Mouse (Mus musculus): ENCODE results near the gene Gdf5. TPM values are rescaled to one million over a fixed set of nuclear protein-coding genes. Genes with fewer than 3 reads are reported as not detected.

Gene Gdf5
- total RNA-seq, 1 experiment, result 0.09 TPM

DNA sequence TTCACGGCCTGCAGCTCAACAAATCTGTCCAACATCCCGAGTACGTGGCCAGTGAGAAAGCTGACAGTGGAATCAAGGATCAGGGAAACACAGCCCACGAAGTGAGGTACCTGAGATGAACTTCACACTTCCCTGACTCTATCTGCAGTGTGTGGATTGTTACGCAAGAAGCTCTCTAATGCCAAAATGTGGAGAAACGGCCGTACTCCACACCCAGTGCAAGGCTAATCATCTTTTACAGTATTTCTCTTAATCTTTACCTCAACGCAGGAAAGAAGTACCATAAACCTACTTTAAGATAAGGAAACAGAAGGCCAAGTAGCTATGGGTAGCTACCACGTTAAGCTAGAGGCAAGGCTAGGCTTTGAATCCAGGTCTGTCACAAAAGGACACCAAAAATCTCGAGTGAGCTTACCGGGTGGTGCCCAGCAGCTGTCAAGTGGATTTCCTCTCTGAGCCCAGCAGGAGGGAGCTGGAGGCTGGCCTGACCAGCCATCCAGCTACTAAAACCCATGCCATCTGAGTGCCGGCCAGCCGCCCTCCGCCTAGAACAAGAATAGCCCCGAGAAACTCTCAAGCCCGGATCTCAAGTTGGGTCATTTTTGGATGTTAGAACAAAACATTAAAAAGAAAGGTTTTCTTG, 42.1 kb downstream of the Gdf5 start:
- Histone ChIP-seq H3K4me1 (ENCODE audit: control insufficient read depth in 2 of 2, insufficient read depth in 2 of 2, low read length in 2 of 2, poor library complexity in 1 of 2) (no peaks in the 10 kb centered on the region), H3K9me3 (ENCODE audit: control insufficient read depth, insufficient read depth, low read depth, low read length) (no peaks in the 10 kb centered on the region), H3K9ac (ENCODE audit: insufficient read depth, low read depth, low read length, poor library complexity, severe bottlenecking) (no peak overlapping the region), H3K4me3 (ENCODE audit: insufficient read depth in 1 of 2, low read depth in 1 of 2, low read length in 2 of 2, poor library complexity in 1 of 2, severe bottlenecking in 1 of 2) (no peak overlapping the region), H3K27ac (ENCODE audit: insufficient read depth, low read depth, low read length, poor library complexity, severe bottlenecking) (no peak overlapping the region), H3K36me3 (ENCODE audit: control insufficient read depth, insufficient read depth, low read length, poor library complexity, severe bottlenecking) (peaks cover 2% of the 10 kb centered on the region; the same call in 1 of the 2 replicates)
- TF ChIP-seq HCFC1 (IDR thresholded peaks at IDR 0.05; ENCODE audit: borderline replicate concordance, insufficient read depth, low read length) (no peak), MAFK (IDR thresholded peaks at IDR 0.05; ENCODE audit: insufficient read depth, low read depth, low read length) (no peak), ZNF384 (IDR thresholded peaks at IDR 0.05; ENCODE audit: low read depth, low read length) (no peak), CHD2 (IDR thresholded peaks at IDR 0.05; ENCODE audit: low read depth, low read length) (no peak), ZC3H11A (IDR thresholded peaks at IDR 0.05; ENCODE audit: borderline replicate concordance, low read depth, low read length) (no peak)
- no peak for DNase-seq (ENCODE audit: low read depth, low spot score)
- in situ Hi-C loops (cut with MboI; ENCODE audit: low sequenced_read_pairs in 2 of 2, unreplicated experiment in 2 of 2), result no loop called here

DNA sequence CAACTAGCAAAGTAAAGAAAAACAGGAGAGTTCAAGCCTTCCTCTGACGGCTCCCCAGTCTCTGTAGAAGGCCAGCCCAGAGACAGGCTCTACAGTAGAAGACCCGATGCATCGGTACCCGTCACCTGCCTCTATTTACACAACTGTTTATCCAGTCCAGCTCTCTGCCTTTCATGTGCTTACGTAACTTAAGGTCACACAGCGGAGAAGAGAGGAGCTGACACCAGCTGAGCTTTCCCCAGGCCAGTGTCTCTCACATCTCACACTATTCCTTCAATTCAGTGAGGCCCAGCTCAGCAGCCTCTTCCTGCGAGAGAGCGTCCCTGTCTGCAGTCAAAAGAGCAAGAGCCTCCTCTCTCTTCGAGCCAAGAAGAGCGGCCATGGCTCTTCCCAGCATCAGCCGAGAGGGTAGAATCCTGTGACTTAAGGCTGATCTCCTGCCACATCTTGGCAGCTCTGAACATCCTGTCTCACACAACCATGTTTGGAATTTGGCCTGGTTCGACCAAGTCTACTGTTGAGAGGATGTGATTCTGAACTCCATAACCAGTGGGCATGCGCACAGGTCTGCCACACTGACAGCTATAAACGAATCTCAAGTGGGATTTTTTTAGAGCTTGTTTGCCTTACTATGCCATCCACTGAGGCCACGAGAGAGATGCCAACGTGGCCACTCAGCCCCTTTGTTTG, 50.0 kb downstream of the Gdf5 start:
- Histone ChIP-seq H3K9ac (ENCODE audit: insufficient read depth, low read depth, low read length, poor library complexity, severe bottlenecking) (no peak overlapping the region), H3K36me3 (ENCODE audit: control insufficient read depth, insufficient read depth, low read length, poor library complexity, severe bottlenecking) (peaks cover 2% of the 10 kb centered on the region; the same call in 1 of the 2 replicates), H3K27ac (ENCODE audit: insufficient read depth, low read depth, low read length, poor library complexity, severe bottlenecking) (no peak overlapping the region), H3K4me1 (ENCODE audit: control insufficient read depth in 2 of 2, insufficient read depth in 2 of 2, low read length in 2 of 2, poor library complexity in 1 of 2) (no peaks in the 10 kb centered on the region), H3K9me3 (ENCODE audit: control insufficient read depth, insufficient read depth, low read depth, low read length) (no peaks in the 10 kb centered on the region), H3K4me3 (ENCODE audit: insufficient read depth in 1 of 2, low read depth in 1 of 2, low read length in 2 of 2, poor library complexity in 1 of 2, severe bottlenecking in 1 of 2) (no peak overlapping the region)
- in situ Hi-C loops (cut with MboI; ENCODE audit: low sequenced_read_pairs in 2 of 2, unreplicated experiment in 2 of 2), result no loop called here
- TF ChIP-seq CHD2 (IDR thresholded peaks at IDR 0.05; ENCODE audit: low read depth, low read length) (no peak), HCFC1 (IDR thresholded peaks at IDR 0.05; ENCODE audit: borderline replicate concordance, insufficient read depth, low read length) (no peak), ZC3H11A (IDR thresholded peaks at IDR 0.05; ENCODE audit: borderline replicate concordance, low read depth, low read length) (no peak), ZNF384 (IDR thresholded peaks at IDR 0.05; ENCODE audit: low read depth, low read length) (no peak), MAFK (IDR thresholded peaks at IDR 0.05; ENCODE audit: insufficient read depth, low read depth, low read length) (no peak)
- no peak for DNase-seq (ENCODE audit: low read depth, low spot score)

DNA sequence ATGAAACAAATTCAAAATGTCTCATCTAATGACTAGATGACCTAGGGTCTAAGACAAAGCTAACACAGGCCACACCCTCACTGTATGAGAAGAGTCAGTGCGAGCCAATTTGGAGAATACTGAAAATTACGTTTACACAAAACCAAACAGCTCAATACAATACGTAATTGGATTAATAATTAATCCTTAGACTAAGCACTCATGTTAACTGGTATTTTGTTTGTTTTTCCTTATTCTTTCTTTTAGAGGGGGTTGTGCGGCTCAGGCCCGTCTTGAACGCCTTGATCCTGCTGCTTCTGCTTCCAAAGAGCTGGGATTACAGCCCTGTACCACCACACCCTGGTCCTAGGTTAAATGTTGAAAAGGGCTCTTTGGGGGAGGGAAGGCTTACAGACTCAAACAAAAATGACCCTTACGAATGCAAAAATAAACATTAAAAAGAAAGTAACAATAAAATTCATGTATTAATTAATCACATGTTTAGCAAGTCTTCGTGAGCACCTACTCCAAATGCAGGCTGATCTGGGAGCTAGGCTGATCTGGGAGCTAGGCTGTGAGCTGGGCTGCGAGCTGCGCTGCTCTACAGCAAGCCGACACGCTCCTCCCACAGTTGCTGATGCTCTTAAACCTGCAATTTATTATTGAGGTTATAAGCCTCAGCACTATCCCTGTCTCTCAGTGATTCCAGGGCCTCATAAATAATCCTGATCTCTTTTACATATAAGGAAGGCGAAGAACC, 50.7 kb downstream of the Gdf5 start:
- in situ Hi-C loops (cut with MboI; ENCODE audit: low sequenced_read_pairs in 2 of 2, unreplicated experiment in 2 of 2), result no loop called here
- Histone ChIP-seq H3K9me3 (ENCODE audit: control insufficient read depth, insufficient read depth, low read depth, low read length) (no peaks in the 10 kb centered on the region), H3K4me3 (ENCODE audit: insufficient read depth in 1 of 2, low read depth in 1 of 2, low read length in 2 of 2, poor library complexity in 1 of 2, severe bottlenecking in 1 of 2) (no peak overlapping the region), H3K4me1 (ENCODE audit: control insufficient read depth in 2 of 2, insufficient read depth in 2 of 2, low read length in 2 of 2, poor library complexity in 1 of 2) (no peaks in the 10 kb centered on the region), H3K27ac (ENCODE audit: insufficient read depth, low read depth, low read length, poor library complexity, severe bottlenecking) (no peak overlapping the region), H3K36me3 (ENCODE audit: control insufficient read depth, insufficient read depth, low read length, poor library complexity, severe bottlenecking) (peaks cover 2% of the 10 kb centered on the region; the same call in 1 of the 2 replicates), H3K9ac (ENCODE audit: insufficient read depth, low read depth, low read length, poor library complexity, severe bottlenecking) (no peak overlapping the region)
- no peak for DNase-seq (ENCODE audit: low read depth, low spot score)
- TF ChIP-seq MAFK (IDR thresholded peaks at IDR 0.05; ENCODE audit: insufficient read depth, low read depth, low read length), result no peak
- TF ChIP-seq ZNF384 (IDR thresholded peaks at IDR 0.05; ENCODE audit: low read depth, low read length), result no peak
- TF ChIP-seq HCFC1 (IDR thresholded peaks at IDR 0.05; ENCODE audit: borderline replicate concordance, insufficient read depth, low read length), result no peak
- TF ChIP-seq CHD2 (IDR thresholded peaks at IDR 0.05; ENCODE audit: low read depth, low read length), result no peak
- TF ChIP-seq ZC3H11A (IDR thresholded peaks at IDR 0.05; ENCODE audit: borderline replicate concordance, low read depth, low read length), result no peak

Other genes starting within 250 kb of the Gdf5 start
- gene Edem2, start 215.9 kb downstream of the Gdf5 start, total RNA-seq (2012; rRNA removed), result 38.4 and 59.5 TPM in 2 replicates
- gene Gm17581, start 209.5 kb downstream of the Gdf5 start, total RNA-seq (2012; rRNA removed), result not detected in 2 replicates
- gene Procr, start 194.2 kb downstream of the Gdf5 start, total RNA-seq (2012; rRNA removed), result 6.3 and 8.0 TPM in 2 replicates
- 0.76 and 1.3 TPM in 2 replicates for gene Mmp24, start 170.0 kb downstream of the Gdf5 start, total RNA-seq (2012; rRNA removed)
- gene BC029722, start 125.9 kb downstream of the Gdf5 start, total RNA-seq (2012; rRNA removed), result 4.1 and 7.0 TPM in 2 replicates
- 199 and 204 TPM in 2 replicates for gene Eif6, start 118.4 kb downstream of the Gdf5 start, total RNA-seq (2012; rRNA removed)
- 0.13 and 0.21 TPM in 2 replicates for gene Fam83c, start 110.5 kb downstream of the Gdf5 start, total RNA-seq (2012; rRNA removed)
- gene Uqcc1, start 15.1 kb downstream of the Gdf5 start, total RNA-seq (2012; rRNA removed), result 61.7 and 81.6 TPM in 2 replicates
- gene Gm15557, start 4.6 kb downstream of the Gdf5 start, total RNA-seq (2012; rRNA removed), result not detected in 2 replicates
- gene Cep250, start 11.1 kb upstream of the Gdf5 start, total RNA-seq (2012; rRNA removed), result 22.2 and 24.2 TPM in 2 replicates
- 0.98 and 1.5 TPM in 2 replicates for gene 6430550D23Rik, start 62.6 kb upstream of the Gdf5 start, total RNA-seq (2012; rRNA removed)
- 134 and 213 TPM in 2 replicates for gene Ergic3, start 62.7 kb upstream of the Gdf5 start, total RNA-seq (2012; rRNA removed)
- 0.22 and 0.26 TPM in 2 replicates for gene Fer1l4, start 107.6 kb upstream of the Gdf5 start, total RNA-seq (2012; rRNA removed)
- 1.9 and 2.6 TPM in 2 replicates for gene Spag4, start 119.8 kb upstream of the Gdf5 start, total RNA-seq (2012; rRNA removed)
- gene Cpne1, start 166.6 kb upstream of the Gdf5 start, total RNA-seq (2012; rRNA removed), result 42.8 and 66.1 TPM in 2 replicates
- 21.8 and 22.1 TPM in 2 replicates for gene Rbm12, start 166.6 kb upstream of the Gdf5 start, total RNA-seq (2012; rRNA removed)
- 19.5 and 23.0 TPM in 2 replicates for gene Gm28036, start 181.7 kb upstream of the Gdf5 start, total RNA-seq (2012; rRNA removed)
- gene Romo1, start 198.7 kb upstream of the Gdf5 start, total RNA-seq (2012; rRNA removed), result 211 and 216 TPM in 2 replicates
- 40.2 and 41.6 TPM in 2 replicates for gene Nfs1, start 198.8 kb upstream of the Gdf5 start, total RNA-seq (2012; rRNA removed)
- gene Rbm39, start 234.9 kb upstream of the Gdf5 start, total RNA-seq (2012; rRNA removed), result 399 and 411 TPM in 2 replicates